Mouse (Mus musculus): Measurements from ENCODE around the gene Kif17. TPM values are rescaled to one million over a fixed set of nuclear protein-coding genes. Genes with fewer than 3 reads are reported as not detected.

Kif17 gene
- polyA plus RNA-seq, 1 experiment from 2014 or later = not detected

DNA sequence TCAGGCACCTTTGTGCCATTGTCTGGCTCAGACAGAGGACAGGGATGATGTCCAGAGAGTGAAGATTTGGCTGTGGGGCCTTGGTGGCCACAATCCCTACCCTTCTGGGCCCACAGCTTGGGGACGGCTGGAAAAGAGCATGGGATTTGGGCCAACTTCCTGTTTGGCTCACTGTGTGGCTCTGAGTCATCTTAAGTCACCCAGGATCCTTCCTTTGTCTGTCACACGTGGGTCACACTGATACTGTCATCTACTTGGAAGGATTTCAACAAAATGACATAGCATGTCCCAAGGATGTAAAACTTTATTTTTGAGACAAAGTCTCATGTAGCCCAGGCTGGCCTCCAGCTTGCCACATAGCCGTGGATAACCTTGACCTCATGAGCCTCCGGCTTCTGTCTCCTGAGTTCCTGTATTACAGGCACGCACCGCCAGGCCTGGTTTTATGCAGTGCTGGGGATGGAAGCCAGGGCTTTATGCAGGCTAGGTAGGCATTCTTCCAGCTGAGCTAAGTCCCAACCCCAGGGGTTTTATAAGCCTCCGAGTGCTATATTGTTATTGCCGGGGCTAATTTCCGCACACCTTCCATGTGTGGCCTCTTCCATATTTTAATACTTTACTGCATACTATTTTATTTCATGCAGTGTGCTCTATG is 94.8 kb downstream of the Kif17 start:
- no peaks in the 10 kb centered on the region for H3K4me1 ChIP-seq (replicated peaks; ENCODE audit: control insufficient read depth, insufficient read depth, low read length)
- DNase-seq (ENCODE audit: low spot score) = no peak
- no peak overlapping the region for H3K4me2 ChIP-seq (ENCODE audit: low read depth, low read length, severe bottlenecking)
- no peak overlapping the region for H3K4me3 ChIP-seq (ENCODE audit: low read depth, low read length)
- no peak overlapping the region for H3K27ac ChIP-seq (ENCODE audit: low read depth, low read length)
- no peaks in the 10 kb centered on the region for H3K27me3 ChIP-seq (ENCODE audit: control insufficient read depth, insufficient read depth, low read length)
- no peaks in the 10 kb centered on the region for H3K9me3 ChIP-seq (ENCODE audit: control insufficient read depth, low read length)
- no peaks in the 10 kb centered on the region for H3K36me3 ChIP-seq (ENCODE audit: control insufficient read depth, insufficient read depth, low read length)
- 85% methylated on average over 9 of the region's 9 CpGs for WGBS
- no peak overlapping the region for H3K9ac ChIP-seq (ENCODE audit: low read length)
- no peak for ATAC-seq (replicated peaks; ENCODE audit: low FRiP score)

DNA sequence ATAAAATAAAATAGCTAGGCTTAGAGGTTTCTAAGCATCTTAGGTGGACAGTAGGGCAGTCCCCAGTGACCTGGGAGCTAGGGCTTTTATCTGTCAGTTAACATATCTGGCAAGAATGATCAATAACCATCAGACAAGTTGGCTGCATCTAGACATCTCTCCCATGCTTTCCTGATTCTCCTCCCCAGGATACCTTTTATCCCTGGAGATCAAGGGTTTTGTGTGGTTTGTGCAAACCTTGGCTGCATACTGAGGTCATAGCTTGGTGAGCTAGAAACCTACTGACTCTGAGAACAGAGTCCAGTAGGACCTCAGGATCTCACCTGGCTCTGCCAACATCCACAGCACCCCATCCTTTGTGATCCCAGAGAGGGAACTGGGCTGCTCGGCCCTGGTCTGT is 97.0 kb downstream of the Kif17 start:
- Histone ChIP-seq H3K4me1 (replicated peaks; ENCODE audit: control insufficient read depth, insufficient read depth, low read length) (no peaks in the 10 kb centered on the region), H3K4me3 (ENCODE audit: low read depth, low read length) (no peak overlapping the region), H3K4me2 (ENCODE audit: low read depth, low read length, severe bottlenecking) (no peak overlapping the region), H3K27ac (ENCODE audit: low read depth, low read length) (no peak overlapping the region), H3K27me3 (ENCODE audit: control insufficient read depth, insufficient read depth, low read length) (no peaks in the 10 kb centered on the region), H3K36me3 (ENCODE audit: control insufficient read depth, insufficient read depth, low read length) (no peaks in the 10 kb centered on the region), H3K9ac (ENCODE audit: low read length) (no peak overlapping the region), H3K9me3 (ENCODE audit: control insufficient read depth, low read length) (no peaks in the 10 kb centered on the region)
- no peak for DNase-seq (ENCODE audit: low spot score)
- WGBS = 80% methylated on average over 1 of the region's 1 CpGs
- no peak for ATAC-seq (replicated peaks; ENCODE audit: low FRiP score)

DNA sequence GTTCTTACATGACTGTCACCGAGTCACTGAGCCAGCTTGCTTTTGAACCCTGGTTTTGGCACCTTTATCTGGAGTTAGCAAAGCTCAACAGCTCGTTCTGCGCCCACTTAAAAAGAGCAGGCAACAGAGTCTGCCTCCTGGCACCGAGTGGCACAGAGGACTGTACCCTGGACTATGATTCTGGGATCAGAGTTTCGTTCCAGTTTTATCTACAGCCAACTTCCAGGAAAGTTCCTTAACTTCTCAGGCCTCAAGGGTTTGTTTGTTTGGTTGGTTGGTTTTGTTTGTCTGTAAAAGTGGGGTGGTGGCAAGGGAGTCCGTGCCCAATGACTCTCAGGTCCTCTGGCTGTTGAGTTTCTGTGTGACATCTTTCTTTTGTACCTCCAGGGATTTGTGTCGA is 98.5 kb downstream of the Kif17 start:
- no peak for DNase-seq (ENCODE audit: low spot score)
- 78% methylated on average over 7 of the region's 7 CpGs for WGBS
- no peak for ATAC-seq (replicated peaks; ENCODE audit: low FRiP score)

More for the DNA sequence above, 98.5 kb downstream of the Kif17 start:
- Histone ChIP-seq H3K9ac (ENCODE audit: low read length) (no peak overlapping the region), H3K4me2 (ENCODE audit: low read depth, low read length, severe bottlenecking) (no peak overlapping the region), H3K27ac (ENCODE audit: low read depth, low read length) (no peak overlapping the region), H3K27me3 (ENCODE audit: control insufficient read depth, insufficient read depth, low read length) (no peaks in the 10 kb centered on the region), H3K36me3 (ENCODE audit: control insufficient read depth, insufficient read depth, low read length) (no peaks in the 10 kb centered on the region), H3K4me3 (ENCODE audit: low read depth, low read length) (no peak overlapping the region), H3K9me3 (ENCODE audit: control insufficient read depth, low read length) (no peaks in the 10 kb centered on the region), H3K4me1 (replicated peaks; ENCODE audit: control insufficient read depth, insufficient read depth, low read length) (no peaks in the 10 kb centered on the region)

Small RNA genes within 50 kb of the gene (microRNA-seq; reads per million reads assigned to microRNA genes)
- gene Gm27646 (ENCODE audit: insufficient number of aligned reads) (not detected), gene Mir7019 (ENCODE audit: insufficient number of aligned reads) (not detected)

Other genes starting within 250 kb of the Kif17 start
- gene Hp1bp3, start 34.1 kb upstream of the Kif17 start, polyA plus RNA-seq (2014; fragmentation: Nextera tagmentation; extraction: Ambion mirVana) = 176 and 178 TPM in 2 replicates
- 0.37 and 0.63 TPM in 2 replicates for gene Sh2d5, start within 50 bp of the Kif17 start, polyA plus RNA-seq (2014; fragmentation: Nextera tagmentation; extraction: Ambion mirVana)
- 200 and 227 TPM in 2 replicates for gene Ddost, start 54.3 kb downstream of the Kif17 start, polyA plus RNA-seq (2014; fragmentation: Nextera tagmentation; extraction: Ambion mirVana)
- 19.4 and 21.5 TPM in 2 replicates for gene Pink1, start 75.9 kb downstream of the Kif17 start, polyA plus RNA-seq (2014; fragmentation: Nextera tagmentation; extraction: Ambion mirVana)
- 1.9 and 2.2 TPM in 2 replicates for gene Cda, start 117.6 kb downstream of the Kif17 start, polyA plus RNA-seq (2014; fragmentation: Nextera tagmentation; extraction: Ambion mirVana)
- not detected in 2 replicates for gene Fam43b, start 146.1 kb downstream of the Kif17 start, polyA plus RNA-seq (2014; fragmentation: Nextera tagmentation; extraction: Ambion mirVana)
- 18.6 and 21.1 TPM in 2 replicates for gene Mul1, start 184.2 kb downstream of the Kif17 start, polyA plus RNA-seq (2014; fragmentation: Nextera tagmentation; extraction: Ambion mirVana)
- 2.2 and 2.5 TPM in 2 replicates for gene Camk2n1, start 203.9 kb downstream of the Kif17 start, polyA plus RNA-seq (2014; fragmentation: Nextera tagmentation; extraction: Ambion mirVana)

All from forebrain, embryonic 11.5 days (tissue).